Mouse (Mus musculus): ENCODE results near the gene Tnfrsf9.

GRCm38 (mm10) chr4:150925923-150926322 lies 11.6 kb downstream of the Tnfrsf9 start:
- TF ChIP-seq POLR2A (IDR thresholded peaks at IDR 0.05; ENCODE audit: borderline replicate concordance, low read depth, low read length) (no peak), CTCF (IDR thresholded peaks at IDR 0.05; ENCODE audit: low read depth, low read length) (peak; percentile 74)

All from bone marrow macrophage, adult 2 months (primary cell).